Mouse (Mus musculus) embryonic fibroblast, embryonic 13.5 days (primary cell): ENCODE data around the gene Mmrn1.

Experiments used
- CTCF ChIP-seq: IDR thresholded peaks from 2 replicates; pipeline ENCODE4 v1.5.1; 2011; ENCODE audit warnings: mild to moderate bottlenecking, control low read depth, low read length, moderate library complexity, borderline replicate concordance; ENCODE audit not compliant: insufficient read depth
- POLR2A ChIP-seq: IDR thresholded peaks from 2 replicates; pipeline ENCODE4 v1.6.1; 2011; ENCODE audit warnings: low read depth, mild to moderate bottlenecking, control low read depth, low read length, moderate library complexity

- no peak for TF ChIP-seq POLR2A
- TF ChIP-seq CTCF = no peak
Observed at GRCm38 (mm10) chr6:60961838-60962237, 37.1 kb downstream of the Mmrn1 start.
